Mouse (Mus musculus) small intestine, adult 2 months (tissue): ENCODE measurements around the gene Kif5a. TPM values are rescaled to one million over a fixed set of nuclear protein-coding genes. Genes with fewer than 3 reads are reported as not detected.
A peak's percentile ranks its signal among the peaks of the same experiment; 100 is the strongest.
"Not testable (repeated sequence)": the region's sequence is repeated elsewhere in the genome, so short reads cannot be mapped to it uniquely, and the experiment has no call there.

Experiments used
- H3K27ac ChIP-seq: fragments of 200-500 bp; 2 replicates; pipeline ENCODE4 v1.5.1; 2012; ENCODE audit warnings: low read depth, low read length, control low read depth, inconsistent platforms; ENCODE audit not compliant: insufficient read depth
- H3K27me3 ChIP-seq: fragments of 200-500 bp; 2 replicates; pipeline ENCODE4 v1.6.1; 2012; ENCODE audit warnings: mild to moderate bottlenecking, moderate library complexity, low read length, inconsistent platforms; ENCODE audit not compliant: control insufficient read depth, insufficient read depth
- H3K36me3 ChIP-seq: fragments of 200-500 bp; 2 replicates; pipeline ENCODE4 v1.6.1; 2012; ENCODE audit warnings: mild to moderate bottlenecking, low read length, control low read depth, inconsistent platforms; ENCODE audit not compliant: control insufficient read depth, insufficient read depth
- H3K4me1 ChIP-seq: fragments of 200-500 bp; 2 replicates; pipeline ENCODE4 v1.6.1; 2012; ENCODE audit warnings: low read length, inconsistent platforms, mixed read lengths; ENCODE audit not compliant: control insufficient read depth, insufficient read depth, insufficient read length
- H3K4me3 ChIP-seq: fragments of 200-500 bp; 2 replicates; pipeline ENCODE4 v1.5.1; 2012; ENCODE audit warnings: low read depth, mild to moderate bottlenecking, control low read depth, inconsistent platforms, low read length, moderate library complexity
- CTCF ChIP-seq: fragments of 200-500 bp; IDR thresholded peaks from 2 replicates; pipeline ENCODE4 v1.5.1; 2012; ENCODE audit warnings: low read depth, mild to moderate bottlenecking, control low read depth, inconsistent platforms, low read length, moderate library complexity, mixed read lengths; ENCODE audit not compliant: insufficient replicate concordance, insufficient read length; ENCODE audit errors: extremely low read depth
- POLR2A ChIP-seq: fragments of 200-500 bp; IDR thresholded peaks from 2 replicates; pipeline ENCODE4 v1.6.1; 2012; ENCODE audit warnings: low read depth, mild to moderate bottlenecking, control low read depth, inconsistent platforms, low read length, moderate library complexity
- WGBS: fragments of 180-500 bp; shearing (Covaris S2); methylation state at CpG from one replicate; pipeline ENCODE4 v1.1.7; 2018; 5-methylcytosine and 5-hydroxymethylcytosine counted together
- polyA plus RNA-seq: library from polyadenylated mRNA; depleted of rRNA; stranded (reverse); fragments of >200 nt; gene quantifications from 2 replicates; pipeline ENCODE4 v1.2.3, GENCODE M21; 2012; rRNA removed

Gene Kif5a
- 1.1 and 1.8 TPM in 2 replicates for polyA plus RNA-seq

- Histone ChIP-seq H3K36me3 (no peaks in the 10 kb centered on the region), H3K4me3 (peak within 1 kb of the TSS; percentile 67), H3K27me3 (peaks cover 8% of the 10 kb centered on the region), H3K27ac (no peak within 1 kb of the TSS), H3K4me1 (peaks cover 11% of the 10 kb centered on the region)
- 3% methylated on average over 53 of the region's 53 CpGs for WGBS
- TF ChIP-seq POLR2A (0 out of 2 replicates have a peak, but pooled peaks have one; percentile 1), CTCF (no peak)
These were observed at the start of gene Kif5a for GRCm38 (mm10) chr10:127262548-127263398. Gene Kif5a, minus strand, starts transcription at chr10:127263348.

DNA sequence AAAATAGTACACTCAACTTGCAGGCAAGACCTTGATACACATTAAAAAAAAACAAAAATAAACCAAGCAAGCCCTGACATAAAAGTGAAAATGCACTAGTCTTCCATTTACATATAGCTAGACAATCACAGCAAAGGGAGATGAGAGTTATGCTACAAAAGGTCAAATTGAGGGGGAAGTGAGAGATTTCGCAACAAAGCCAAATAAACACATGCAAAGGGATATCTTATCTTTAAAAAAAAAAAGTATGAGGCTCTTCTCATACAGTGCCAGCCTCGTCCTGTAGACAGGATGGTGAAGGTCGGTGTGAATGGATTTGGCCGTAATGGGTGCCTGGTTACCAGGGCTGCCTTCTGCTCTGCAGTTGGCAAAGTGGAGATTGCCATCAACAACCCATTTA lies 49.7 kb upstream of the Kif5a start:
- no peak for TF ChIP-seq POLR2A
- TF ChIP-seq CTCF = no peak
- no peak overlapping the region for H3K27ac ChIP-seq
- H3K4me1 ChIP-seq = no peaks in the 10 kb centered on the region
- no peaks in the 10 kb centered on the region for H3K27me3 ChIP-seq
- peaks cover 10% of the 10 kb centered on the region for H3K36me3 ChIP-seq
- no peak overlapping the region for H3K4me3 ChIP-seq
- 35% methylated on average over 4 of the region's 4 CpGs for WGBS

- H3K27ac ChIP-seq = peak overlapping the region; percentile 70
- no peaks in the 10 kb centered on the region for H3K27me3 ChIP-seq
- TF ChIP-seq POLR2A (no peak; the same call in 1 of the 2 replicates), CTCF (peak; percentile 74; the same call in 1 of the 2 replicates)
- H3K4me3 ChIP-seq = peak overlapping the region; percentile 78
- no peaks in the 10 kb centered on the region for H3K4me1 ChIP-seq
- peaks cover 14% of the 10 kb centered on the region for H3K36me3 ChIP-seq
- WGBS = 0% methylated on average over 4 of the region's 4 CpGs
These were observed 49.2 kb upstream of the Kif5a start for GRCm38 (mm10) chr10:127312356-127312676.

- Histone ChIP-seq H3K4me1 (no peaks in the 10 kb centered on the region), H3K4me3 (peak within 1 kb of the TSS; percentile 78), H3K27ac (peak within 1 kb of the TSS; percentile 70), H3K27me3 (no peaks in the 10 kb centered on the region), H3K36me3 (peaks cover 17% of the 10 kb centered on the region)
- under 1% methylated on average over 65 of the region's 65 CpGs for WGBS
- TF ChIP-seq POLR2A (peak; percentile 62; the same call in 1 of the 2 replicates), CTCF (no peak)
These were observed 48.6 kb upstream of the Kif5a start, which contains the start of gene Mars for GRCm38 (mm10) chr10:127311476-127312355. Gene Mars, minus strand, starts transcription at chr10:127311786.

GRCm38 (mm10) chr10:127310523-127311475 lies 47.7 kb upstream of the Kif5a start:
- no peaks in the 10 kb centered on the region for H3K27me3 ChIP-seq
- no peaks in the 10 kb centered on the region for H3K4me1 ChIP-seq
- TF ChIP-seq POLR2A (no peak), CTCF (no peak)
- WGBS = 20% methylated on average over 23 of the region's 23 CpGs
- peak overlapping the region; percentile 78 for H3K4me3 ChIP-seq
- peaks cover 25% of the 10 kb centered on the region for H3K36me3 ChIP-seq
- H3K27ac ChIP-seq = peak overlapping the region; percentile 57; the same call in 1 of the 2 replicates

DNA sequence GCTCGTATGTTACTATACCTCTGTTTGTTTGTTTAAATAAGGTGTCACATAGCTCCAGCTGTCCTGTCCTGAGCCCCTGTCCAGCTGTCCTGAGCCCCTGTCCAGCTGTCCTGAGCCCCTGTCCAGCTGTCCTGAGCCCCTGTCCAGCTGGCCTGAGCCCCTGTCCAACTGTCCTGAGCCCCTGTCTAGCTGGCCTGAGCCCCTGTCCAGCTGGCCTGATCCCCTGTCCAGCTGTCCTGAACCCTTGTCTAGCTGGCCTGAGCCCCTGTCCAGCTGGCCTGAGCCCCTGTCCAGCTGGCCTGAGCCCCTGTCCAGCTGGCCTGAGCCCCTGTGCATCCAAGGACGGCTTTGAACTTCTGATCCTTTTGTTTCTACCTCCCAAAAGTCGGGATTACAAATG lies 46.0 kb upstream of the Kif5a start:
- H3K4me1 ChIP-seq, H3K27ac ChIP-seq, H3K4me3 ChIP-seq, H3K27me3 ChIP-seq: not testable (repeated sequence)
- 90% methylated on average over 3 of the region's 3 CpGs for WGBS
- peaks cover 36% of the 10 kb centered on the region for H3K36me3 ChIP-seq

- TF ChIP-seq POLR2A = no peak
- TF ChIP-seq CTCF = no peak
These were observed 40.0 kb upstream of the Kif5a start for GRCm38 (mm10) chr10:127303136-127303535.

More at GRCm38 (mm10) chr10:127303136-127303535, 40.0 kb upstream of the Kif5a start:
- Histone ChIP-seq H3K27ac (no peak overlapping the region), H3K36me3 (peaks cover 69% of the 10 kb centered on the region), H3K4me1 (no peaks in the 10 kb centered on the region), H3K27me3 (no peaks in the 10 kb centered on the region), H3K4me3 (no peak overlapping the region)
- whole genome bisulfite sequencing = 88% methylated on average over 11 of the region's 11 CpGs
